Mouse (Mus musculus): ENCODE data around the gene Krtap4-13.
"Not testable (repeated sequence)": the region's sequence is repeated elsewhere in the genome, so short reads cannot be mapped to it uniquely, and the experiment has no call there.

GRCm38 (mm10) chr11:99804346-99804745, 5.3 kb downstream of the Krtap4-13 start, which contains the start of gene Gm11554:
- not testable (repeated sequence) for TF ChIP-seq EP300, CTCF (IDR thresholded peaks at IDR 0.05; ENCODE audit: low read depth)

Measured in liver, embryonic 14.5 days (tissue).